Mouse (Mus musculus) frontal cortex, adult (tissue): Measurements from ENCODE around the gene Prps1l1.

ENCODE experiments used
- ATAC-seq: cut with Nextera tagmentation; 2 replicates; pipeline ENCODE4 v1.9.2; 2017; ENCODE audit warnings: mild to moderate bottlenecking, moderate library complexity, mixed read lengths; ENCODE audit not compliant: low TSS enrichment

Prps1l1 gene

GRCm38 (mm10) chr12:35025916-35026432 is 41.4 kb downstream of the Prps1l1 start:
- no peak for ATAC-seq

GRCm38 (mm10) chr12:35027533-35027932 is 43.0 kb downstream of the Prps1l1 start:
- ATAC-seq, result no peak
